Mouse (Mus musculus): Measurements from ENCODE around the gene Fnbp1l. TPM values are rescaled to one million over a fixed set of nuclear protein-coding genes. Genes with fewer than 3 reads are reported as not detected.

The Fnbp1l gene
- polyA plus RNA-seq (2012; rRNA removed) = 5.1 and 5.3 TPM in 2 replicates

DNA sequence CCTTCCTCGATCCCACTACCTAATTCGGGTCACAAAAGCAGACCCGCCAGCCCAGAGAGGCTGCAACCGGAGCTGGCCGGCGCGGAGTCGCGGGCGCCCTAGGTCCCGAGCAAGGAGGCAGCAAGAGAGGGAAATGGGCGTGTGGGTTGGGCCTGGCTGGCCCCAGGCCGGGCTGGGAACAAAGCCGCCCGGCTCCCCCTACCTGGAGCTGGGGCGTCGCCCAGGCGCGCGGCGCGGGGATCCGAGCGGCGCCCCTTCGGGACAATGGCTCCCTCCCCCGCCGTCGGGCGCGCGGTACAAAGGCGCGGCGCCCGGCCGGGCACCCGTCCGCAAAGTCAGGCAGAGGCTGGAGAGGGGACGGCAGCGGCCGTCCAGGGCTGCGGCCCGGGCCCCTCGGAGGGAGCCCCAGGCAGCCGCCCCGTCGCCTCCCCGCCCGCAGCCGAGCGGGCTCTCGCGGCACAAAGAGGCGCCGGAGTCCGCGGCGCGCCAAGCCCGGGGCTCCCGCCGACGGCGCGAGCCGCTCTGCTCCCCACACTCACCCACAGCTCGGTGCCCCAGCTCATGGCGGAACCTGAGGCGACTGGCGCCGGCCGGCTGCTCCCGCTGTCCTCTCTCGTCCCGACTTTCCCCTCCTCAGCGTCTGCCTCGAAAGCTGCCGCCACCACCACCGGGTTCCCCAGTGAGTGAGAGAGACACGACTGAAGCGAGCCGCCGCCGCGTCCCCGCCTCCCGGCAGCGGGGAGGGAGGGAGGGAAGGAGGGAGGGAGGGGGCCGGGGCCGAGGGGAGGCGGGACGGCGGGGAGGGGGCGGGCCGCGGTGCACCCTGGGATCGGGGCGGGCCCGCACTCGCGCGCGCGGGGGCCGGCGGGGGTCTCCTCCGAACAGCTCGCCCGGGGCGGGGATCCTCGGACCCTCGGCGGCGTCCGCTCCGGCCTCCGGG, at the start of gene Fnbp1l:
Gene Fnbp1l (minus strand): TSS at position 725 of the 940 bp plus-strand sequence.

Other genes starting within 250 kb of the Fnbp1l start
- gene Pde5a, start 109.2 kb upstream of the Fnbp1l start, polyA plus RNA-seq (2012; rRNA removed) = 1.6 and 1.9 TPM in 2 replicates